Mouse (Mus musculus) cortical plate, adult 2 months (tissue): ENCODE measurements around the gene Vps13d.
"Not testable (repeated sequence)": the region's sequence is repeated elsewhere in the genome, so short reads cannot be mapped to it uniquely, and the experiment has no call there.

Experiments used
- CTCF ChIP-seq: fragments of 200-500 bp; IDR thresholded peaks from 2 replicates; pipeline ENCODE4 v1.5.1; 2011; ENCODE audit warnings: mild to moderate bottlenecking, control low read depth, low read length; ENCODE audit not compliant: insufficient read depth; ENCODE audit errors: extremely low read depth
- POLR2A ChIP-seq: fragments of 200-500 bp; IDR thresholded peaks from 2 replicates; pipeline ENCODE4 v1.6.1; 2011; ENCODE audit warnings: mild to moderate bottlenecking, low read length, control low read depth; ENCODE audit not compliant: insufficient read depth; ENCODE audit errors: extremely low read depth

DNA sequence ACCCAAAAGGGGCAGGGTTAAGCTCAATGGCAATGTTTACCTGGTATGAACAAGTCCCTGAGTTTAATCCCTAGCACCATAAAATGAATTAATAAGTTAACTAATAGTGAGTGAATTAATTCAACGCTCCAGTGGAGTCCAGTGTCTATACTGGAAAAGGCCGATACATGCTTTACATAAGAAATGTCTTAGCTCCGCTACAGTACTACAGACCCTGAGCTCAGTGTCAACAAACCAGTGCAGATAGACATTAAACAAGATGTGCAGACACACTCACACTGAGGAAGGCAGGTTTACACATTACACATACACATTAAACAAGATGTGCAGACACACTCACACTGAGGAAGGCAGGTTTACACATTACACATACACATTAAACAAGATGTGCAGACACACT lies 29.3 kb downstream of the Vps13d start:
- not testable (repeated sequence) for TF ChIP-seq POLR2A, CTCF
